Mouse (Mus musculus): ENCODE results near the gene Pax1.

Pax1 gene

GRCm38 (mm10) chr2:147372947-147373666 lies 11.4 kb downstream of the Pax1 start:
- no peak for DNase-seq (ENCODE audit: low spot score in 2 of 2)

- no peak for DNase-seq (ENCODE audit: low spot score in 2 of 2)
Measured at GRCm38 (mm10) chr2:147373667-147374007, 11.9 kb downstream of the Pax1 start.

DNA sequence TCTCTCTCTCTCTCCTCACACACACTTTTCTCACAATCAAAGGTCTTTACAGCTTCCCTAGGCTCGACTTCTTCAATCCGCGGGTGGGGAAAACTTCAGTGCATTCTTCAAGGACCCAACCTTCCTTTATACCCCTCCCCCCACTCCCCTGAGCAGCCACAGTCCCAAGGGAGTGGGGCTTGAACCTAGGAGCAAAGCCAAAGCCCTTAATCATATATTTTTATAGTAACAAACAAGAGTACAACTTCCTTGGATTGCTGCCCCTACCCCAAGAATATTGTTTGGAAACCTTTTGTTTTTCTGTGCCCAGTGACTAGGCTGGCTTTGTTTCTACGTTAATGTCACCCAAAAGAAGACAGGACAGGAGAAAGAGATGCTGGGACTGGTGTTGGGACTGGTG lies 12.5 kb downstream of the Pax1 start:
- DNase-seq (ENCODE audit: low spot score in 2 of 2): no peak

DNA sequence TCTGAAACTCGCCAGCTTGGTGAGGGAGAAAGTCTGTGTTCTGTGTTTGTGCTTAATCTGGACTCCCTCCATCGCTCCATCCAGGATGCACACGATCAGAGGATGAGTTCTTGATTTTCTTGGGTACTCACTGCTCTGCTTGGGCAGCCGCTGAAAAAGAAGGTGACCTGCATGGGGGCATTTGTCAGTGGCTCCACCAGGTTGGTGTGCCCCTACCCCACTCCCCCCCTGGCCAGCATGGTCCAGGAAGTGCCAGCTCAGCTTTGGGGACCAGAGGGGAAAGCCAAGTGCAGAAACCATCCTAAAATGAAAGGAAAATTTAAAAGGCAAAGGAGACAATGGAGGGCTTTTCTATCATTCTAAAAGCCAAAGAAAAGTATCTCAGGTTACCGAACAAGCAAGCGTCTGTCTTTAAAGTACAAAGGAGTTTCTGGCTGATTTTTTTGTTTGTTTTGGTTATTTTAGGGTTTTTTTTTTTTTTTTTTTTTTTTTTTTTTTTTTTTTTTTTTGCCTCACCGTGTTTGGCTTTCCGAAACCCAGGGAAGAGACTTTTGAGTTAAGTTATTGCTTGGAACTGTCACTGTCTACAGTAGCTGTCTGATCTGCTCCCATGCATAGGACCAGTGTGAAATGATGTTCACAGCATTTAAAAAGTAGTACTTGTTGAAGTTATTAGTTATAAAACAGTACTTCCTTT lies 13.4 kb downstream of the Pax1 start:
- no peak for DNase-seq (ENCODE audit: low spot score in 2 of 2)

GRCm38 (mm10) chr2:147378934-147379333 lies 17.2 kb downstream of the Pax1 start:
- DNase-seq (ENCODE audit: low spot score in 2 of 2): no peak

DNA sequence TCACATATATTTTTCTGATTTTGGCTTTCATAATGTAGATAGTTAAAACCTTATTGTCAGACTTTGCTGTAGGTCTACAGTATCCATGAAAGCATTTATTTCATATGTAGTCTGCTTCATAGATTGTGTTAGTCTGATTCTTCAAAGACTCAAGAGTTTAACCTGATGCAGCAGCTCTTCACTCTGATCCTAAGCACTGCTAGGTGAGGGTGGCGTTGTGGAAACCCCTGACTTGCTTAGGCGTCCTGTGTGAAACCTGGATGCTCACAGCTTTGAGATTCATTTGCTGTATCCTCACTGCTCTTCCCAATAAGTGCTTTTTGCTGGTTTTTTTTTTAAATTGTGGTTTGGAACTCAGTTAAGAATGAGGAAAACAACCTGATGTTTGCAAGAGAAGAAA lies 21.6 kb downstream of the Pax1 start:
- no peak for DNase-seq (ENCODE audit: low spot score in 2 of 2)

DNA sequence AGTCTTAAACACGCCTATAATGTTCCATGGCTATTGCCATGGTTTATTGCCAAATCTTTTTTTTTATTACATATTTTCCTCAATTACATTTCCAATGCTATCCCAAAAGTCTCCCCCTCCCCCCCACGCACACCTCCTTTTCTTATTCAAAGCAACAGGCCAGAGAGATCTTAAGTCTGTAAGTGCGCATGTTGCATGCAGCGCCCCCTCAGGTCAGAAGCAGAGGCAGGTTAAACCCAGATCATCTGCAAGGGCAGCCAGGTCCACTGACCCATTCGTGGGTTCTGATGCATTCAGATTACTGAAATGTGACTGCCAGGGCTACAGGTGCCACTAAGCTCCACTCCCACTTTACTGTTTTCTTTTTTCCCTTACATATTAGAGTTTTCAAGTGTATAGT lies 25.2 kb downstream of the Pax1 start:
- no peak for DNase-seq (ENCODE audit: low spot score in 2 of 2)

DNA sequence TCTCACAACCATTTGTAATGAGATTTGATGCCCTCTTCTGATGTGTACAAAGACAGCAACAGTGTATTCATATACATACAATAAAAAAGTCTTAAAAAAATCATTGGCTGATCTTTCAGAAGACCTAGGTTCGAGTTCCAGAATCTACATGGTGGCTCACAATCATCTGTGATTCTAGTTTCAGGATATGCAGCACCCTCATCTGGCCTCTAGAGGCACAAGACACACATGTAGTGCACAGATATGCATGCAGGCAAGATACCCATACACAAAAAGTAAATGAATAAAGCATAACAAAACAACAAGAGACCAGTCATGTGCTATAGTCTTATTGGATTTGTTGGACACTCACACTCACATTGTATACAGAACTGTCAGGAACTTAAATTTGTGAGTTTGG lies 47.6 kb downstream of the Pax1 start:
- DNase-seq (ENCODE audit: low spot score in 2 of 2): no peak

DNA sequence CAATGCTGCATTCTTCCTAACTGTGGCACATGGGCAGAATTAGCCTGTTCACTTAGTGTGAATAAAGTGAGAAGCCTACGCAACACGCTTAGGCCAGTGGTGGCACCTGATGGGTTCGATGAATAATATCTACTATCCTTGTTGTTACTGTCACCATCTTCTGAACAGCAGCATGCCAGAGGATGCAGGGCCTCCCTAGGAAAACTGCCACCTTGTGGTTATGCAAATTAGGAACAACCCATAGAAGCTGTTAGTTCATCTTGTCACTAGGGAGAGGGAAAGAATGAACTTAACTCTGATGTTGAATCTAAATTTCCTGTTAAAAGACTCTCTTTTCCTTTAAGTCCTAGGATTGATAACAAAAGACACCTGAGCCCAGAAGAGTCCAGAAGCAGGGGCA lies 53.3 kb downstream of the Pax1 start:
- no peak for DNase-seq (ENCODE audit: low spot score in 2 of 2)

- no peak for DNase-seq (ENCODE audit: low spot score in 2 of 2)
Measured at GRCm38 (mm10) chr2:147424582-147425255, 63.0 kb downstream of the Pax1 start.

GRCm38 (mm10) chr2:147429607-147430356 lies 68.1 kb downstream of the Pax1 start:
- no peak for DNase-seq (ENCODE audit: low spot score in 2 of 2)

DNA sequence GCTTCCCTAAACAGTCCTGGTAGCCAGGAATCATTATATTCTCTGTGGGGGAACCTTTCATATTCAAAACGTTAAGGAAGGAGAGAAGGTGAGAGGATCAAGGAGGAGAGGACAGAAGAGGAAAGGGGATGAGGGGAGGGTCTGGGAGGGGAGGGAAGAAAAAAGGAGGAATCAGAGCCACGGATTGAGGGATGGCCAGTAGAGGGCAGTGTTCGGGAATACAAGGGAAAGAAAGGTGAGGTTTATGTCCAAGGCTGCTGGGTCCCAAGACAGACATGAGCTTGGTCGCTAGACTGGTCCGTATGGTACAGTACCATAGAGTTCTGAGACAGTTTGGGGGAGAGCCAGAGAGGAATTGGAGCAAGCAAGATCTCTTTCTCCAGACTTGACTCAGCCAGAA lies 71.4 kb downstream of the Pax1 start:
- no peak for DNase-seq (ENCODE audit: low spot score in 2 of 2)
